Mouse (Mus musculus): ENCODE results near the gene Hmx1. TPM values are rescaled to one million over a fixed set of nuclear protein-coding genes. Genes with fewer than 3 reads are reported as not detected.

Gene Hmx1
- polyA plus RNA-seq, 1 experiment from 2014 or later, result 0.13 TPM

GRCm38 (mm10) chr5:35390848-35391655, 2.1 kb downstream of the Hmx1 start:
- no peak overlapping the region for H3K27ac ChIP-seq
- WGBS, result 2% methylated on average over 22 of the region's 22 CpGs
- peaks cover 100% of the 10 kb centered on the region for H3K27me3 ChIP-seq (ENCODE audit: low read depth, poor library complexity, severe bottlenecking)
- H3K4me1 ChIP-seq, result peaks cover 32% of the 10 kb centered on the region
- peak overlapping the region; percentile 44 for H3K4me3 ChIP-seq
- peak; percentile 54 for DNase-seq (ENCODE audit: low spot score)
- H3K36me3 ChIP-seq, result no peaks in the 10 kb centered on the region
- no peaks in the 10 kb centered on the region for H3K9me3 ChIP-seq (replicated peaks)

DNA sequence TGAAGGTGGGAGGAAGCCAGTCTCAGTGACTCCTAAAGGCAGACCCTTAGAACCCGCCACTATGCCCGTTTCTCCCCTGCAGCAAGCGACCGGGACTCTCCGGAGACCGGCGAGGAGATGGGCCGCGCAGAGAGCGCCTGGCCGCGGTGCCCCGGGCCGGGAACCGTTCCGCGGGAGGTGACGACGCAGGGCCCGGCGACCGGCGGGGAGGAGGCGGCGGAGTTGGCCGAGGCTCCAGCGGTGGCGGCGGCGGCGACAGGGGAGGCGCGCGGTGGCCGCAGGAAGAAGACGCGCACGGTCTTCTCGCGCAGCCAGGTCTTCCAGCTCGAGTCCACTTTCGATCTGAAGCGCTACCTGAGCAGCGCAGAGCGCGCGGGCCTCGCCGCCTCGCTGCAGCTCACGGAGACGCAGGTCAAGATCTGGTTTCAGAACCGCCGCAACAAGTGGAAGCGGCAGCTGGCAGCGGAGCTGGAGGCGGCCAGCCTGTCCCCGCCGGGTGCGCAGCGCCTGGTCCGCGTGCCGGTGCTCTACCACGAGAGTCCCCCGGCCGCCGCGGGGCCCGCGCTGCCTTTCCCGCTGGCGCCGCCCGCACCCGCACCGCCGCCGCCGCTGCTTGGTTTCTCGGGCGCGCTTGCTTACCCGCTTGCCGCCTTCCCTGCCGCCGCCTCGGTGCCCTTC, 2.9 kb downstream of the Hmx1 start:
- DNase-seq (ENCODE audit: low spot score), result peak; percentile 73
- no peak overlapping the region for H3K27ac ChIP-seq
- peak overlapping the region; percentile 44 for H3K4me3 ChIP-seq
- H3K36me3 ChIP-seq, result no peaks in the 10 kb centered on the region
- H3K27me3 ChIP-seq (ENCODE audit: low read depth, poor library complexity, severe bottlenecking), result peaks cover 100% of the 10 kb centered on the region
- H3K9me3 ChIP-seq (replicated peaks), result no peaks in the 10 kb centered on the region
- under 1% methylated on average over 88 of the region's 88 CpGs for WGBS
- H3K4me1 ChIP-seq, result peaks cover 33% of the 10 kb centered on the region

GRCm38 (mm10) chr5:35392334-35392695, 3.4 kb downstream of the Hmx1 start:
- peak; percentile 72 for DNase-seq (ENCODE audit: low spot score)
- Histone ChIP-seq H3K36me3 (no peaks in the 10 kb centered on the region), H3K9me3 (replicated peaks) (no peaks in the 10 kb centered on the region), H3K27ac (no peak overlapping the region), H3K4me3 (peak overlapping the region; percentile 44), H3K27me3 (ENCODE audit: low read depth, poor library complexity, severe bottlenecking) (peaks cover 100% of the 10 kb centered on the region), H3K4me1 (peaks cover 38% of the 10 kb centered on the region)
- WGBS, result under 1% methylated on average over 37 of the region's 37 CpGs

- no peak overlapping the region for H3K27ac ChIP-seq
- no peaks in the 10 kb centered on the region for H3K36me3 ChIP-seq
- H3K4me3 ChIP-seq, result no peak overlapping the region
- DNase-seq (ENCODE audit: low spot score), result peak; percentile 57
- no peaks in the 10 kb centered on the region for H3K9me3 ChIP-seq (replicated peaks)
- peaks cover 38% of the 10 kb centered on the region for H3K4me1 ChIP-seq
- H3K27me3 ChIP-seq (ENCODE audit: low read depth, poor library complexity, severe bottlenecking), result peaks cover 100% of the 10 kb centered on the region
- WGBS, result 3% methylated on average over 9 of the region's 9 CpGs
Measured at GRCm38 (mm10) chr5:35395566-35396440, 6.9 kb downstream of the Hmx1 start.

DNA sequence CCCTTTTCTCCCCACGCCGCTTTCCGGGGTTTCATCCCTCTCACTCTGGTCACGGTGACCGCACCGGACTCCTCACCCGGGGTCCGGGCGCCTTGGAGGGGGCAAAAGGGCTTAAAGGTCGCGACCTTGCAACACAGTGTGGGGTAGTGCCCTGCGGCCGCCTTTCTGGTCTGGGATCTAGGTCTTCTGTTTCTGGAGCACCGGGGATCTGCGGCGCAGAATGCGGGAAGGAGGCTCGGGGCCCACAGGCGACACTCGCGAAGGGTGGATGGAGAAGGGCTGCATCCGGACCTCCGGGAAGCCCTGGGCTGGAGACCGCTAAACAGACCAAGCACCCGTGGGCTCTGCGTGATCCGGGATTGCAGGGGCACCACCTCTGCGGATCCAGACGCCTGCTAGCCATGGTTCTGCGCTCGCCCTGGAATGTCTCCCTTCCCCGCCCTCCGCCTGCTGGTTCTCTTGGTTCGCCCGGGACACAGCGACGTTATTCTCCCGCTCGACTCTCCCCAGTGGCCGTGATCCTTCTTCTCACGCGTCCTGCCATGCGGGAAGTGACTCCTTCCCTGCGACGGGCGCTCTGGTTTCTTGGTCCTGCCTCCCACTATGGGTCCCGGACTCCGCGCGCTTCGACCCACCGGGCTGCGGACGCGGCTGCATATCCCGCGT, 8.2 kb downstream of the Hmx1 start:
- DNase-seq (ENCODE audit: low spot score), result peak; percentile 63
- H3K36me3 ChIP-seq, result no peaks in the 10 kb centered on the region
- H3K4me3 ChIP-seq, result peak overlapping the region; percentile 36
- no peaks in the 10 kb centered on the region for H3K9me3 ChIP-seq (replicated peaks)
- H3K27ac ChIP-seq, result no peak overlapping the region
- WGBS, result under 1% methylated on average over 57 of the region's 57 CpGs
- H3K27me3 ChIP-seq (ENCODE audit: low read depth, poor library complexity, severe bottlenecking), result peaks cover 100% of the 10 kb centered on the region
- peaks cover 30% of the 10 kb centered on the region for H3K4me1 ChIP-seq

DNA sequence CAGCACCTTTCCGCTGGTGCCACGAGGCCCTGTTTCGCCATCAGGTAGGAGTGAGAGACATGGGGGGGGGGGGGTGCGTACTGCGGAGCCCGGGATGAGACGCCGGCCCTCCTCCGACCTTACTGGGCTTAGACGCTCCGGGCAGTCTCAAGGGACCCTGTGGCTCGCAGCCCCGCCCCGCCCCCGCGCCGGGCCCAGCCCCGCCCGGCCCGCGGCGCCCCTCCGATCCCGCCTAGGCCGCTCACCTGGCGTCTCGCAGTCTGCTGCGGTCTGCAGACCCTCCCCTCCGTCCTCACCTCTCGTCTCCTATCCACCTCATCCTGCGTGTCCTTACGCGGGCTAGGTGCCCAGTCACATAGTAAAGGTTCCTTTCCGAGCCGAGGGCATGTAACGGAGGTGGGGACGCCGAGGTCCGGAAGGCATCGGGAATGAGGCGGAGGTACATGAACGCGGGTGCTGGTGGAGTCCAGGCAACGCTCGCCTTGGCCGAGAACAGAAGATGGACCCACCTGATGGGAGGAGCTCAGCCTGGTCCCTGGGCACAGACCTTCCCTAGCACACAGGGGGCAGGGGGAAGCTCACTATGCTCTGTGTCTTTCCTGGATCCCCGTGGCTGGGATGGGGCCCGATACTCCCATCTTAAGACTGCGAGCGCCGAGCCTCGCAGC, 8.9 kb downstream of the Hmx1 start:
- Histone ChIP-seq H3K4me1 (peaks cover 25% of the 10 kb centered on the region), H3K4me3 (peak overlapping the region; percentile 36), H3K9me3 (replicated peaks) (no peaks in the 10 kb centered on the region), H3K36me3 (no peaks in the 10 kb centered on the region), H3K27ac (no peak overlapping the region), H3K27me3 (ENCODE audit: low read depth, poor library complexity, severe bottlenecking) (peaks cover 100% of the 10 kb centered on the region)
- WGBS, result under 1% methylated on average over 42 of the region's 52 CpGs
- peak; percentile 65 for DNase-seq (ENCODE audit: low spot score)

DNA sequence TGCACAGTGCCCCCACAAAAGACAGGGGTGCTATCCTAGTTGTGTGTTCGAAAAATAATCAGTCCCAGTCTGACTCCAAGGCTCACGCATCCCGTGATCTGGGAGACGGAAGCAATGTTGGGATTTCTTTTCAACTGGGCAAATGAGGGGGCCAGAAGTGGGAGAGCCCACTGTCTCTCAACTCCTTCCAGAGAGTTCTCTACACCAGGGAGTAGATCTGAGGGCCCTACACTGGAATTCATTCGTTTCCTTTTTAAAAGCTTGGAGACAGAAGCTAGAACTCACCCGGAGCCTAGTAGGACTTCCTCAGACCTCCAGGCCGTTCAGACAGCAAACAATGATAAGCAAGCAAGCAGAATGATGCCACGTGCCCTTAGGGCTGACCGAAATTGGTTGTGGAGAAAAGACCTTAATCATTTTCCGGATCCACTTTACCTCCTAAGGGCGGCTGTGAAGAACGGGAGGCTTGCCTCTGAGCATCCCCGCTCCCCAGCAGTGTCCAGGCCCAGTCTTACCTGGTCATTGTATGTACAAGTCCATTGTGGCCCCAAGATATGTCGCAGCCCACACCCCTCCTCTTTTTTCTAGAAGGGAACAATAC, 9.5 kb downstream of the Hmx1 start:
- Histone ChIP-seq H3K27ac (no peak overlapping the region), H3K27me3 (ENCODE audit: low read depth, poor library complexity, severe bottlenecking) (peaks cover 100% of the 10 kb centered on the region), H3K36me3 (no peaks in the 10 kb centered on the region), H3K4me1 (peaks cover 25% of the 10 kb centered on the region), H3K9me3 (replicated peaks) (no peaks in the 10 kb centered on the region), H3K4me3 (no peak overlapping the region)
- under 1% methylated on average over 14 of the region's 14 CpGs for WGBS
- no peak for DNase-seq (ENCODE audit: low spot score)

- Histone ChIP-seq H3K4me1 (peaks cover 25% of the 10 kb centered on the region), H3K4me3 (no peak overlapping the region), H3K36me3 (no peaks in the 10 kb centered on the region), H3K27me3 (ENCODE audit: low read depth, poor library complexity, severe bottlenecking) (peaks cover 100% of the 10 kb centered on the region), H3K27ac (no peak overlapping the region), H3K9me3 (replicated peaks) (no peaks in the 10 kb centered on the region)
- WGBS, result 5% methylated on average over 7 of the region's 7 CpGs
- no peak for DNase-seq (ENCODE audit: low spot score)
Measured at GRCm38 (mm10) chr5:35399061-35399460, 10.2 kb downstream of the Hmx1 start.

DNA sequence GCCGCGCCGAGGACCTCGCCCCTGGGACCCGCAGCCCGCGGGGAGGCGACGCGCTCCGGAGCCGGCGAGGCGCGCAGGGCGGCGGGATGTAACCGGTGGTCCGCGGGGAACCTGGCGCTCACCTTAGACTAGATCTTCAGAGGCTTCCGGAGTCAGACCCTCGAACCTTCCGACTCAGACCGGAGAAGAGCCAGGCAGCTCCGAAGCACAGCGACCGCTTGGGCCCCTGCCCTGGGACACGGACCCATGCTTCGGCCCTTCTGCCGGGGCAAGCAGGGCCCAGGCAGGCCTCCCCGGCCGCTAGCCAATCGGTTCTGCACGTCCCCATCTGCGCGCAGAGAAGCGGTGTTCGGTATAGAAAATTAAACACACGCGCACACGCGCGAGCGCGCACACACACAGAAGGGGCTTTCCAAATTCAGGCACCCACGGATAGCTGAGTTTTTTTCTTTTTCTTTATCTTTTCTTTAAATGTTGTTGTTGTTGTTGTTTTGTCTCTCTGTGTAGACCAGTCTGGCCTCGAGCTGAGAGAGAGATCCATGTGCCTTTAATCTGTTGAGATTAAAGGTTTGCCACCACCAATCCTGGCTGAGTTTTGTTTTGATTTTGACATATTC, 10.9 kb downstream of the Hmx1 start:
- DNase-seq (ENCODE audit: low spot score), result peak; percentile 67
- H3K4me3 ChIP-seq, result peak overlapping the region; percentile 25; the same call in 1 of the 2 replicates

GRCm38 (mm10) chr5:35401240-35401639, 12.3 kb downstream of the Hmx1 start:
- H3K4me1 ChIP-seq, result peaks cover 21% of the 10 kb centered on the region
- H3K27ac ChIP-seq, result no peak overlapping the region
- H3K9me3 ChIP-seq (replicated peaks), result no peaks in the 10 kb centered on the region
- H3K4me3 ChIP-seq, result no peak overlapping the region
- DNase-seq (ENCODE audit: low spot score), result no peak
- no peaks in the 10 kb centered on the region for H3K36me3 ChIP-seq
- 4% methylated on average over 8 of the region's 8 CpGs for WGBS
- peaks cover 100% of the 10 kb centered on the region for H3K27me3 ChIP-seq (ENCODE audit: low read depth, poor library complexity, severe bottlenecking)

More for the DNA sequence above, 10.9 kb downstream of the Hmx1 start:
- Histone ChIP-seq H3K9me3 (replicated peaks) (no peaks in the 10 kb centered on the region), H3K36me3 (no peaks in the 10 kb centered on the region), H3K27ac (no peak overlapping the region), H3K27me3 (ENCODE audit: low read depth, poor library complexity, severe bottlenecking) (peaks cover 100% of the 10 kb centered on the region), H3K4me1 (peaks cover 25% of the 10 kb centered on the region)
- under 1% methylated on average over 48 of the region's 48 CpGs for WGBS

DNA sequence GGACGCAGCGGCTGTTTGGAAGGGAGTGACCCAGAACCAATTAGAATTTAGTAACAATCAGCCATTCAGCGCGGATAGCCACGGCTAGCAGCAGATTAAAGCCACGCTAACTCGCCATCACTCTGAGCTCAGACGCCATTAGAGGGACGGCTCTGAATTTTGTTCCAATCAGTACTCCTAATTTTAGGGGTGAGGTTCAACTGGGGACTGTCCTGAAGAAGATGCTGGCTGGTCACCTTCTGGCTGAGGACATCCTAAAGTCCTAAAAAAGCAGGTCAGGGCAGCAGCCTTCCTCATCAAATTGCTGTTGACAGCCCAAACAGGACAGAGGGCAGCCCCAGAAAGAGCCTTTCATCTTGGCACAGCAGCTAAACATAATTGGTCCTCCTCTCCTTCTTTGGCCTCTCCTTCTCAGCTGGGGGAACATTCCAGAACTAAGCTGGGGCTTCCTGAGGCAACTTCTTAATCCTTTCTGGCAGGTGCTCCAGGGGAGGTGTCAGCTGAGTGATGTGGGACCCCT, 18.6 kb downstream of the Hmx1 start:
- Histone ChIP-seq H3K27ac (no peak overlapping the region), H3K4me1 (peaks cover 19% of the 10 kb centered on the region), H3K36me3 (no peaks in the 10 kb centered on the region), H3K9me3 (replicated peaks) (no peaks in the 10 kb centered on the region), H3K4me3 (no peak overlapping the region), H3K27me3 (ENCODE audit: low read depth, poor library complexity, severe bottlenecking) (peaks cover 87% of the 10 kb centered on the region)
- 67% methylated on average over 9 of the region's 9 CpGs for WGBS
- DNase-seq (ENCODE audit: low spot score), result no peak
